Mouse (Mus musculus): ENCODE results near the gene Ints5.
"Not testable (repeated sequence)": the region's sequence is repeated elsewhere in the genome, so short reads cannot be mapped to it uniquely, and the experiment has no call there.

Gene Ints5

GRCm38 (mm10) chr19:8887585-8888463 is 5.0 kb upstream of the Ints5 start:
- no peak for DNase-seq (ENCODE audit: low spot score)

- DNase-seq (ENCODE audit: low spot score) = peak; percentile 96
These were observed 4.1 kb upstream of the Ints5 start, which contains the start of the genes 1810009A15Rik and Gm49416 for GRCm38 (mm10) chr19:8888511-8889385. Gene 1810009A15Rik, plus strand, starts transcription at chr19:8888853. Gene Gm49416, plus strand, starts transcription at chr19:8888926.

- no peak for DNase-seq (ENCODE audit: low spot score)
These were observed 2.7 kb downstream of the Ints5 start for GRCm38 (mm10) chr19:8895397-8895960.

GRCm38 (mm10) chr19:8896231-8896630 is 3.4 kb downstream of the Ints5 start:
- not testable (repeated sequence) for DNase-seq (ENCODE audit: low spot score)

- peak; percentile 58 for DNase-seq (ENCODE audit: low spot score)
These were observed 4.5 kb downstream of the Ints5 start for GRCm38 (mm10) chr19:8897211-8897864.

GRCm38 (mm10) chr19:8897865-8898495 is 5.2 kb downstream of the Ints5 start, which contains the start of gene Ganab:
Gene Ganab, plus strand, starts transcription at chr19:8898071.
- peak; percentile 96 for DNase-seq (ENCODE audit: low spot score)

GRCm38 (mm10) chr19:8898576-8898975 is 5.8 kb downstream of the Ints5 start:
- no peak for DNase-seq (ENCODE audit: low spot score)

- no peak for DNase-seq (ENCODE audit: low spot score)
These were observed 6.3 kb downstream of the Ints5 start for GRCm38 (mm10) chr19:8899079-8899478.

GRCm38 (mm10) chr19:8903412-8903811 is 10.6 kb downstream of the Ints5 start:
- DNase-seq (ENCODE audit: low spot score) = no peak

- no peak for DNase-seq (ENCODE audit: low spot score)
These were observed 15.7 kb downstream of the Ints5 start for GRCm38 (mm10) chr19:8908531-8908930.

GRCm38 (mm10) chr19:8911810-8912209 is 19.0 kb downstream of the Ints5 start:
- no peak for DNase-seq (ENCODE audit: low spot score)

GRCm38 (mm10) chr19:8914212-8914611 is 21.4 kb downstream of the Ints5 start:
- DNase-seq (ENCODE audit: low spot score) = no peak

- no peak for DNase-seq (ENCODE audit: low spot score)
These were observed 26.2 kb downstream of the Ints5 start for GRCm38 (mm10) chr19:8919000-8919399.

GRCm38 (mm10) chr19:8919684-8920072 is 26.9 kb downstream of the Ints5 start:
- DNase-seq (ENCODE audit: low spot score) = no peak

GRCm38 (mm10) chr19:8920073-8920736 is 27.4 kb downstream of the Ints5 start, which contains the start of gene B3gat3:
Gene B3gat3, plus strand, starts transcription at chr19:8920374.
- peak; percentile 96 for DNase-seq (ENCODE audit: low spot score)

GRCm38 (mm10) chr19:8920836-8921291 is 28.1 kb downstream of the Ints5 start:
- DNase-seq (ENCODE audit: low spot score) = no peak

GRCm38 (mm10) chr19:8921741-8922140 is 28.9 kb downstream of the Ints5 start:
- no peak for DNase-seq (ENCODE audit: low spot score)

GRCm38 (mm10) chr19:8926766-8927165 is 34.0 kb downstream of the Ints5 start:
- DNase-seq (ENCODE audit: low spot score) = no peak

- no peak for DNase-seq (ENCODE audit: low spot score)
These were observed 35.2 kb downstream of the Ints5 start for GRCm38 (mm10) chr19:8927891-8928525.

- no peak for DNase-seq (ENCODE audit: low spot score)
These were observed 36.0 kb downstream of the Ints5 start for GRCm38 (mm10) chr19:8928689-8929223.

Data from urinary bladder, postnatal 14 days (tissue).